Comparison of ENCODE assay signal across 27 mouse cellular contexts in genomic region chr11:17359698-17360254, GRCm38 (mm10).
A peak's percentile ranks its signal among the peaks of the same experiment; 100 is the strongest.
DNase-seq lines count a peak whose midpoint lies in the region; ATAC-seq lines count a peak whose summit lies in the region.
"Had no signal": no experiment of that assay in that cellular context is flagged by ENCODE, and none has a peak within 500 bp of the region (broad histone marks: within the 10 kb centered on the region; RNA-seq: fewer than 3 reads in every experiment).

No protein-coding gene starts in this region.

- ATAC-seq in forebrain, embryonic 14.5 days: no peak
- no peak for ATAC-seq in midbrain, embryonic 13.5 days
- ATAC-seq in midbrain, embryonic 14.5 days (ENCODE audit: low FRiP score, low TSS enrichment): no peak
- no peak for ATAC-seq in midbrain, embryonic 16.5 days
- ATAC-seq: CD4-positive, CD25-positive, alpha-beta regulatory T cell, adult 4 months; forebrain, embryonic 16.5 days; hindbrain, embryonic 16.5 days; intestine, embryonic 15.5 days had no signal

- 0 out of 2 replicates have a peak overlapping the region, but pooled peaks have one; percentile 41 for H3K27ac ChIP-seq in forebrain, embryonic 10.5 days
- no peak overlapping the region for H3K27ac ChIP-seq in forebrain, embryonic 14.5 days (ENCODE audit: low read depth, low read length)
- peak overlapping the region; percentile 33; the same call in 1 of the 2 replicates for H3K27ac ChIP-seq in midbrain, embryonic 10.5 days (replicated peaks)
- no peak overlapping the region for H3K27ac ChIP-seq in midbrain, embryonic 13.5 days
- H3K27ac ChIP-seq in midbrain, embryonic 14.5 days (replicated peaks; ENCODE audit: low read depth, low read length): no peak overlapping the region
- H3K27ac ChIP-seq in midbrain, embryonic 16.5 days (ENCODE audit: low read length): no peak overlapping the region
- H3K27ac ChIP-seq: embryonic facial prominence, embryonic 10.5 days; embryonic facial prominence, embryonic 13.5 days; heart, adult 2 months; heart, embryonic 10.5 days; heart, embryonic 13.5 days; hindbrain, embryonic 13.5 days; intestine, embryonic 15.5 days had no signal

- no peaks in the 10 kb centered on the region for H3K27me3 ChIP-seq in forebrain, embryonic 10.5 days (ENCODE audit: poor library complexity, severe bottlenecking)
- H3K27me3 ChIP-seq in forebrain, embryonic 14.5 days (replicated peaks; ENCODE audit: control insufficient read depth, insufficient read depth, low read length): no peaks in the 10 kb centered on the region
- H3K27me3 ChIP-seq in midbrain, embryonic 10.5 days (ENCODE audit: low read depth, poor library complexity, severe bottlenecking): 0 out of 2 replicates have a peak, but pooled peaks cover 3% of the 10 kb centered on the region
- H3K27me3 ChIP-seq in midbrain, embryonic 13.5 days: no peaks in the 10 kb centered on the region
- H3K27me3 ChIP-seq in midbrain, embryonic 14.5 days (ENCODE audit: control insufficient read depth, insufficient read depth, low read length): no peaks in the 10 kb centered on the region
- H3K27me3 ChIP-seq in midbrain, embryonic 16.5 days (ENCODE audit: control insufficient read depth, insufficient read depth, low read depth, low read length): no peaks in the 10 kb centered on the region
- H3K27me3 ChIP-seq: embryonic facial prominence, embryonic 13.5 days; heart, embryonic 13.5 days; hindbrain, embryonic 13.5 days; intestine, embryonic 15.5 days had no signal

- DNase-seq in forebrain, embryonic 10.5 days (ENCODE audit: extremely low spot score, low spot score): no peak
- no peak for DNase-seq in forebrain, embryonic 14.5 days (ENCODE audit: low spot score)
- peak; percentile 38 for DNase-seq in midbrain, embryonic 10.5 days (ENCODE audit: low spot score)
- DNase-seq in midbrain, embryonic 14.5 days: peak; percentile 16
- DNase-seq: adrenal gland, adult 2 months; adrenal gland, postnatal 14 days; cerebellum, adult 11 months; cerebellum, adult 2 months; cerebellum, adult 9-11 months; cerebellum, postnatal 25 days; gastrocnemius, postnatal 10 days; gastrocnemius, postnatal 36 days; heart, adult 2 months; heart, postnatal 14 days; heart, postnatal 4 days had no signal

- no peaks in the 10 kb centered on the region for H3K36me3 ChIP-seq in forebrain, embryonic 10.5 days (replicated peaks)
- no peaks in the 10 kb centered on the region for H3K36me3 ChIP-seq in forebrain, embryonic 14.5 days (ENCODE audit: control insufficient read depth, insufficient read depth, low read length)
- H3K36me3 ChIP-seq in midbrain, embryonic 10.5 days: no peaks in the 10 kb centered on the region
- no peaks in the 10 kb centered on the region for H3K36me3 ChIP-seq in midbrain, embryonic 13.5 days
- no peaks in the 10 kb centered on the region for H3K36me3 ChIP-seq in midbrain, embryonic 14.5 days (ENCODE audit: control insufficient read depth, insufficient read depth, low read length)
- H3K36me3 ChIP-seq in midbrain, embryonic 16.5 days (ENCODE audit: control insufficient read depth, insufficient read depth, low read length): no peaks in the 10 kb centered on the region
- H3K36me3 ChIP-seq: embryonic facial prominence, embryonic 10.5 days; embryonic facial prominence, embryonic 13.5 days; heart, embryonic 10.5 days; heart, embryonic 13.5 days; hindbrain, embryonic 13.5 days; intestine, embryonic 15.5 days had no signal

- no peak overlapping the region for H3K4me2 ChIP-seq in forebrain, embryonic 14.5 days (ENCODE audit: low read length)
- no peak overlapping the region for H3K4me2 ChIP-seq in midbrain, embryonic 13.5 days (replicated peaks)
- no peak overlapping the region for H3K4me2 ChIP-seq in midbrain, embryonic 14.5 days (ENCODE audit: low read length)
- H3K4me2 ChIP-seq in midbrain, embryonic 16.5 days (ENCODE audit: low read length): no peak overlapping the region
- H3K4me2 ChIP-seq: embryonic facial prominence, embryonic 13.5 days; heart, embryonic 13.5 days; hindbrain, embryonic 13.5 days; intestine, embryonic 15.5 days had no signal

- 68% methylated on average over 1 of the region's 1 CpGs for WGBS in forebrain, embryonic 10.5 days
- 68% methylated on average over 1 of the region's 1 CpGs for WGBS in forebrain, embryonic 14.5 days
- 50% methylated on average over 1 of the region's 1 CpGs for WGBS in midbrain, embryonic 10.5 days
- 54% methylated on average over 1 of the region's 1 CpGs for WGBS in midbrain, embryonic 13.5 days
- WGBS in midbrain, embryonic 14.5 days: 52% methylated on average over 1 of the region's 1 CpGs
- 72% methylated on average over 1 of the region's 1 CpGs for WGBS in midbrain, embryonic 16.5 days

- H3K9me3 ChIP-seq in forebrain, embryonic 10.5 days: no peaks in the 10 kb centered on the region
- no peaks in the 10 kb centered on the region for H3K9me3 ChIP-seq in forebrain, embryonic 14.5 days (replicated peaks; ENCODE audit: control insufficient read depth, low read length)
- H3K9me3 ChIP-seq in midbrain, embryonic 10.5 days (replicated peaks): peaks cover 5% of the 10 kb centered on the region; the same call in 1 of the 2 replicates
- H3K9me3 ChIP-seq in midbrain, embryonic 13.5 days: no peaks in the 10 kb centered on the region
- H3K9me3 ChIP-seq in midbrain, embryonic 14.5 days (ENCODE audit: control insufficient read depth, low read length): 0 out of 2 replicates have a peak, but pooled peaks cover 3% of the 10 kb centered on the region
- peaks cover 3% of the 10 kb centered on the region; the same call in 1 of the 2 replicates for H3K9me3 ChIP-seq in midbrain, embryonic 16.5 days (replicated peaks; ENCODE audit: control insufficient read depth, low read length, poor library complexity, severe bottlenecking)
- H3K9me3 ChIP-seq: embryonic facial prominence, embryonic 10.5 days; embryonic facial prominence, embryonic 13.5 days; heart, embryonic 10.5 days; heart, embryonic 13.5 days; hindbrain, embryonic 13.5 days; intestine, embryonic 15.5 days had no signal

- peaks cover 27% of the 10 kb centered on the region for H3K4me1 ChIP-seq in forebrain, embryonic 10.5 days
- no peaks in the 10 kb centered on the region for H3K4me1 ChIP-seq in forebrain, embryonic 14.5 days (ENCODE audit: control insufficient read depth, insufficient read depth, low read length)
- peaks cover 30% of the 10 kb centered on the region for H3K4me1 ChIP-seq in midbrain, embryonic 10.5 days
- H3K4me1 ChIP-seq in midbrain, embryonic 13.5 days (replicated peaks): peaks cover 6% of the 10 kb centered on the region; the same call in 1 of the 2 replicates
- H3K4me1 ChIP-seq in midbrain, embryonic 14.5 days (ENCODE audit: control insufficient read depth, insufficient read depth, low read length): no peaks in the 10 kb centered on the region
- no peaks in the 10 kb centered on the region for H3K4me1 ChIP-seq in midbrain, embryonic 16.5 days (ENCODE audit: control insufficient read depth, insufficient read depth, low read length)
- H3K4me1 ChIP-seq: embryonic facial prominence, embryonic 13.5 days; heart, embryonic 10.5 days; heart, embryonic 13.5 days; hindbrain, embryonic 13.5 days; intestine, embryonic 15.5 days had no signal

- H3K4me3 ChIP-seq in forebrain, embryonic 10.5 days: no peak overlapping the region
- H3K4me3 ChIP-seq in forebrain, embryonic 14.5 days (ENCODE audit: low read depth, low read length): no peak overlapping the region
- no peak overlapping the region for H3K4me3 ChIP-seq in midbrain, embryonic 10.5 days
- no peak overlapping the region for H3K4me3 ChIP-seq in midbrain, embryonic 13.5 days (replicated peaks)
- H3K4me3 ChIP-seq in midbrain, embryonic 14.5 days (replicated peaks; ENCODE audit: low read depth, low read length): no peak overlapping the region
- H3K4me3 ChIP-seq in midbrain, embryonic 16.5 days (ENCODE audit: low read depth, low read length): no peak overlapping the region
- H3K4me3 ChIP-seq: embryonic facial prominence, embryonic 10.5 days; embryonic facial prominence, embryonic 13.5 days; erythroblast, embryonic 14.5 days; heart, adult 2 months; heart, embryonic 10.5 days; heart, embryonic 13.5 days; hindbrain, embryonic 13.5 days; intestine, embryonic 15.5 days had no signal

- no peak overlapping the region for H3K9ac ChIP-seq in forebrain, embryonic 14.5 days (ENCODE audit: low read length)
- H3K9ac ChIP-seq in midbrain, embryonic 13.5 days (replicated peaks): no peak overlapping the region
- H3K9ac ChIP-seq in midbrain, embryonic 14.5 days (replicated peaks; ENCODE audit: low read length): no peak overlapping the region
- H3K9ac ChIP-seq in midbrain, embryonic 16.5 days (ENCODE audit: low read depth, low read length): no peak overlapping the region
- H3K9ac ChIP-seq: embryonic facial prominence, embryonic 13.5 days; heart, embryonic 13.5 days; hindbrain, embryonic 13.5 days; intestine, embryonic 15.5 days had no signal

Comparison
In these comparisons a context has a peak if more than half of its experiments do, and no peak if none do; other contexts are left out.
1. H3K27ac ChIP-seq: peak in forebrain, embryonic 10.5 days (single experiment) and midbrain, embryonic 10.5 days (single experiment); none in forebrain, embryonic 14.5 days (single experiment), midbrain, embryonic 13.5 days (single experiment), midbrain, embryonic 14.5 days (single experiment) and midbrain, embryonic 16.5 days (single experiment).
2. DNase-seq: peak in midbrain, embryonic 10.5 days (single experiment) and midbrain, embryonic 14.5 days (single experiment); none in forebrain, embryonic 10.5 days (single experiment) and forebrain, embryonic 14.5 days (single experiment).